Comparison of ENCODE assay signal across 8 mouse cellular contexts in the genomic region with DNA sequence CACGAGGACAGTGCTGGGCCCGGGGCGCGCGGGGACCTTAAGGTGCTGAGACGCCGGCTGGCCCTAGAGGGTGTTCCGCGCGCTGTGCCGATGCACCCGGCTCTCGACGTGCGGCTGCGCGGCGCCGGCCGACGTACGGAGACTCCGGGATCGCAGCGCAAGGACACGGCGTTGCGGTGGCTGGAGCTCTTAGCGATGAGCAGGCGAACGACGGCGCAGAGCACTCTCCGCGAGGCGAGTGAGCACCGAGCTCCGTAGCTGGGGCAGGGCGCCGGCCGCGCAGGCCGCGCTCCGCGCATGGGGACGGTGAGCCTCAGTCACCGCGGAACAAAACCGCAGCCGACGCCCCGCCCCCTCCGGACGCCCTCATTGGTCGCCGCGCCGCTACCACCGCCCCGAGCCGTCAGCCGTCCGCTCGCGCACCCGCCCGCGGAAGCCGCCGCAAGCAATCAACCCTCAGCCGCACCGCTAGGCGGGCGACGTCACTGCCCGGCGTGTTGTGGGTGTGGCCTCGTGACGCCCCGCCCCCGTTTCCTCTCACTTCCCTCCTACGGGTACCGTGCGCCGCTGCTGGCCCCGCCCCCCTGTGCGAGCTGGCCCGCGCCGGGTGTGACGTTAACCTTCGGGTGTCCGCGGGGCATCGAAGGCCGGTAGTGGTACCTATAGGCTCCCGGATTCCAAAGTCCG. TPM values are rescaled to one million over a fixed set of nuclear protein-coding genes. Genes with fewer than 3 reads are reported as not detected.
DNase-seq lines count a peak whose midpoint lies in the region; ATAC-seq and TF ChIP-seq lines count a peak whose summit lies in the region.

A gene (minus strand): TSS at position 335 of the 687 bp plus-strand sequence.
A gene (plus strand): TSS at position 625 of the 687 bp plus-strand sequence.

- no peaks in the 10 kb centered on the region for H3K9me3 ChIP-seq in embryonic facial prominence, embryonic 13.5 days
- no peaks in the 10 kb centered on the region for H3K9me3 ChIP-seq in limb, embryonic 13.5 days
- no peaks in the 10 kb centered on the region for H3K9me3 ChIP-seq in midbrain, embryonic 15.5 days

- peak within 1 kb of the TSS; percentile 81 for H3K4me2 ChIP-seq in embryonic facial prominence, embryonic 13.5 days
- H3K4me2 ChIP-seq in limb, embryonic 13.5 days (replicated peaks) = peak within 1 kb of the TSS; percentile 81
- peak within 1 kb of the TSS; percentile 97 for H3K4me2 ChIP-seq in midbrain, embryonic 15.5 days

- peaks cover 18% of the 10 kb centered on the region for H3K4me1 ChIP-seq in embryonic facial prominence, embryonic 13.5 days
- peaks cover 14% of the 10 kb centered on the region for H3K4me1 ChIP-seq in heart, adult 2 months (ENCODE audit: control insufficient read depth, insufficient read depth, low read length)
- H3K4me1 ChIP-seq in limb, embryonic 13.5 days = peaks cover 30% of the 10 kb centered on the region
- peaks cover 24% of the 10 kb centered on the region for H3K4me1 ChIP-seq in midbrain, embryonic 15.5 days

- TF ChIP-seq EP300 in heart, adult 2 months (IDR thresholded peaks at IDR 0.05; ENCODE audit: insufficient read depth, low read depth, low read length) = peak; percentile 19; the same call in 1 of the 2 replicates

- intact Hi-C loops in heart, adult 2 months (cut with DNase I) = no loop called here

- TF ChIP-seq CTCF in heart, adult 2 months (IDR thresholded peaks at IDR 0.05) = peak; percentile 51

- DNase-seq in 416B (ENCODE audit: low read depth) = peak; percentile 97
- DNase-seq in adrenal gland, postnatal 4 days (ENCODE audit: low spot score in 2 of 2) = peak; percentile 100
- peak; percentile 100 for DNase-seq in heart, adult 2 months
- peak; percentile 99 to 100 for DNase-seq in kidney, adult 8-10 months
- peak; percentile 100 for DNase-seq in spleen, adult 18-20 months

- ATAC-seq in embryonic facial prominence, embryonic 13.5 days (ENCODE audit: insufficient number of reproducible peaks, insufficient read depth, low FRiP score, low TSS enrichment, low read depth) = peak; percentile 93
- peak; percentile 97 for ATAC-seq in limb, embryonic 13.5 days (ENCODE audit: low FRiP score, low read depth)
- ATAC-seq in midbrain, embryonic 15.5 days (replicated peaks) = peak; percentile 96

- H3K27ac ChIP-seq in embryonic facial prominence, embryonic 13.5 days = peak within 1 kb of the TSS; percentile 94
- H3K27ac ChIP-seq in heart, adult 2 months = peak within 1 kb of the TSS; percentile 91
- H3K27ac ChIP-seq in limb, embryonic 13.5 days = peak within 1 kb of the TSS; percentile 89
- H3K27ac ChIP-seq in midbrain, embryonic 15.5 days = peak within 1 kb of the TSS; percentile 93

- peak; percentile 94 for TF ChIP-seq POLR2A in heart, adult 2 months (IDR thresholded peaks at IDR 0.05; ENCODE audit: insufficient read depth, low read depth, low read length)

- H3K4me3 ChIP-seq in embryonic facial prominence, embryonic 13.5 days = peak within 1 kb of the TSS; percentile 66
- H3K4me3 ChIP-seq in heart, adult 2 months = peak within 1 kb of the TSS; percentile 75
- peak within 1 kb of the TSS; percentile 90 for H3K4me3 ChIP-seq in limb, embryonic 13.5 days
- H3K4me3 ChIP-seq in midbrain, embryonic 15.5 days = peak within 1 kb of the TSS; percentile 68

- 0 out of 2 replicates have a peak, but pooled peaks cover 1% of the 10 kb centered on the region for H3K36me3 ChIP-seq in embryonic facial prominence, embryonic 13.5 days
- H3K36me3 ChIP-seq in heart, adult 2 months (ENCODE audit: control insufficient read depth, insufficient read depth, low read length) = no peaks in the 10 kb centered on the region
- peaks cover 4% of the 10 kb centered on the region; the same call in 1 of the 2 replicates for H3K36me3 ChIP-seq in limb, embryonic 13.5 days
- no peaks in the 10 kb centered on the region for H3K36me3 ChIP-seq in midbrain, embryonic 15.5 days (replicated peaks)

- H3K27me3 ChIP-seq in embryonic facial prominence, embryonic 13.5 days = no peaks in the 10 kb centered on the region
- H3K27me3 ChIP-seq in heart, adult 2 months (ENCODE audit: control insufficient read depth, insufficient read depth, low read length) = no peaks in the 10 kb centered on the region
- H3K27me3 ChIP-seq in limb, embryonic 13.5 days = no peaks in the 10 kb centered on the region
- no peaks in the 10 kb centered on the region for H3K27me3 ChIP-seq in midbrain, embryonic 15.5 days (replicated peaks)

- peak within 1 kb of the TSS; percentile 88 for H3K9ac ChIP-seq in embryonic facial prominence, embryonic 13.5 days
- peak within 1 kb of the TSS; percentile 91 for H3K9ac ChIP-seq in heart, adult 2 months (ENCODE audit: low read depth, low read length)
- H3K9ac ChIP-seq in limb, embryonic 13.5 days = peak within 1 kb of the TSS; percentile 92
- H3K9ac ChIP-seq in midbrain, embryonic 15.5 days = peak within 1 kb of the TSS; percentile 58

- H3K79me2 ChIP-seq in heart, adult 2 months (replicated peaks; ENCODE audit: control insufficient read depth, insufficient read depth, low read length) = peaks cover 6% of the 10 kb centered on the region

- under 1% methylated on average over 83 of the region's 99 CpGs for WGBS in embryonic facial prominence, embryonic 13.5 days
- WGBS in heart, adult 2 months = 1% methylated on average over 99 of the region's 99 CpGs
- WGBS in limb, embryonic 13.5 days = under 1% methylated on average over 90 of the region's 99 CpGs
- under 1% methylated on average over 99 of the region's 99 CpGs for WGBS in midbrain, embryonic 15.5 days

RNA-seq across cellular contexts. Expression of the first gene that starts in this region (rescaled TPM):
- 10 to 100 TPM; 29.5 to 29.7 TPM for total RNA-seq in adrenal gland, postnatal 4 days (2021)
- polyA plus RNA-seq in embryonic facial prominence, embryonic 13.5 days (2015; fragmentation: Nextera tagmentation; extraction: Ambion mirVana) = 63.3 and 67.7 TPM in 2 replicates
- 10 to 100 TPM; 26.1 to 26.9 TPM for total RNA-seq in heart, adult 2 months (2021)
- polyA plus RNA-seq in heart, adult 2 months (2012; rRNA removed) = 19.7 and 22.8 TPM in 2 replicates
- 69.6 and 80.0 TPM in 2 replicates for polyA plus RNA-seq in limb, embryonic 13.5 days (2015; fragmentation: Nextera tagmentation; extraction: Ambion mirVana)
- 31.2 and 31.5 TPM in 2 replicates for polyA plus RNA-seq in midbrain, embryonic 15.5 days (2015; fragmentation: Nextera tagmentation; extraction: Ambion mirVana)

RNA-seq across cellular contexts. Expression of the second gene that starts in this region (rescaled TPM):
- 1 to 10 TPM in 1 of 2 experiments, under 1 TPM in 1; 0.56 to 1.1 TPM for total RNA-seq in adrenal gland, postnatal 4 days (2021)
- 0.38 and 0.44 TPM in 2 replicates for polyA plus RNA-seq in embryonic facial prominence, embryonic 13.5 days (2015; fragmentation: Nextera tagmentation; extraction: Ambion mirVana)
- total RNA-seq in heart, adult 2 months (2021) = 1 to 10 TPM; 1.0 to 1.1 TPM
- 2.1 and 2.5 TPM in 2 replicates for polyA plus RNA-seq in heart, adult 2 months (2012; rRNA removed)
- polyA plus RNA-seq in limb, embryonic 13.5 days (2015; fragmentation: Nextera tagmentation; extraction: Ambion mirVana) = 0.56 and 0.66 TPM in 2 replicates
- 0.47 and 0.77 TPM in 2 replicates for polyA plus RNA-seq in midbrain, embryonic 15.5 days (2015; fragmentation: Nextera tagmentation; extraction: Ambion mirVana)

Comparison
In these comparisons a context has a peak if more than half of its experiments do, and no peak if none do; other contexts are left out.
1. Peak in every context shown above with its lines: DNase-seq, ATAC-seq, H3K4me3 ChIP-seq and H3K27ac ChIP-seq.